Mouse (Mus musculus) ES-E14 (cell line): ENCODE results near the gene Uba7. TPM values are rescaled to one million over a fixed set of nuclear protein-coding genes. Genes with fewer than 3 reads are reported as not detected.

Experiments used
- DNase-seq: peaks from one replicate; pipeline ENCODE4 v3.0.0-alpha.2; 2013; ENCODE audit warnings: low read depth, low spot score
- H3K27ac ChIP-seq: 2 replicates; pipeline ENCODE4 v1.5.1; 2012; ENCODE audit warnings: low read depth, mild to moderate bottlenecking, low read length, moderate library complexity, mixed read lengths; ENCODE audit not compliant: poor library complexity, insufficient read depth, severe bottlenecking
- H3K36me3 ChIP-seq: 2 replicates; pipeline ENCODE4 v1.6.1; 2012; ENCODE audit warnings: mild to moderate bottlenecking, low read length, moderate library complexity, mixed read lengths; ENCODE audit not compliant: control insufficient read depth, poor library complexity, insufficient read depth, severe bottlenecking
- H3K4me1 ChIP-seq, 2 experiments: fragments of 150-350 bp in 1 of 2; sonication (generic) in 1 of 2; 2 replicates each; pipeline ENCODE4 v1.6.1; 2012; ENCODE audit warnings: low read length in 2 of 2, mild to moderate bottlenecking in 1 of 2, mixed read lengths in 1 of 2; ENCODE audit not compliant: control insufficient read depth in 2 of 2, insufficient read depth in 2 of 2, poor library complexity in 1 of 2
- H3K4me3 ChIP-seq, 2 experiments: fragments of 150-350 bp in 1 of 2; sonication (generic) in 1 of 2; 2 replicates each; pipeline ENCODE4 v1.5.1; 2012; ENCODE audit warnings: low read length in 2 of 2, low read depth in 1 of 2, mild to moderate bottlenecking in 1 of 2, mixed read lengths in 1 of 2; ENCODE audit not compliant: insufficient read depth in 1 of 2, poor library complexity in 1 of 2, severe bottlenecking in 1 of 2
- H3K9ac ChIP-seq: 2 replicates; pipeline ENCODE4 v1.6.1; 2012; ENCODE audit warnings: low read depth, mild to moderate bottlenecking, low read length, mixed read lengths; ENCODE audit not compliant: poor library complexity, insufficient read depth, severe bottlenecking
- H3K9me3 ChIP-seq: fragments of 150-350 bp; sonication (generic); 2 replicates; pipeline ENCODE4 v1.6.1; 2012; ENCODE audit warnings: low read depth, mild to moderate bottlenecking, low read length; ENCODE audit not compliant: control insufficient read depth, insufficient read depth
- CHD2 ChIP-seq: IDR thresholded peaks from 2 replicates; pipeline ENCODE4 v1.6.1; 2014; ENCODE audit warnings: mild to moderate bottlenecking, low read depth, low read length, inconsistent platforms
- HCFC1 ChIP-seq: IDR thresholded peaks from 2 replicates; pipeline ENCODE4 v1.6.1; 2012; ENCODE audit warnings: low read length, inconsistent platforms, borderline replicate concordance; ENCODE audit not compliant: insufficient read depth
- MAFK ChIP-seq: IDR thresholded peaks from 2 replicates; pipeline ENCODE4 v1.6.1; 2014; ENCODE audit warnings: mild to moderate bottlenecking, low read depth, low read length, inconsistent platforms; ENCODE audit not compliant: insufficient read depth
- ZC3H11A ChIP-seq: IDR thresholded peaks from 2 replicates; pipeline ENCODE4 v1.6.1; 2012; ENCODE audit warnings: low read depth, mild to moderate bottlenecking, inconsistent platforms, low read length, borderline replicate concordance
- ZNF384 ChIP-seq: IDR thresholded peaks from 2 replicates; pipeline ENCODE4 v1.6.1; 2012; ENCODE audit warnings: low read depth, low read length, inconsistent platforms
- in situ Hi-C, 2 experiments: fragments of 600-800 bp; cut with MboI; formaldehyde crosslinking; loops; one replicate each; pipeline ENCODE4 v1.15.1; 2025; ENCODE audit warnings: low sequenced_read_pairs in 2 of 2, inconsistent platforms in 1 of 2; ENCODE audit not compliant: unreplicated experiment in 2 of 2
- total RNA-seq: library from RNA; depleted of rRNA; stranded (reverse); fragments of 300-350 nt; gene quantifications from 2 replicates; pipeline ENCODE4 v1.2.3, GENCODE M21; 2012

Uba7 gene
- total RNA-seq, 1 experiment: 1.0 TPM

- TF ChIP-seq MAFK (no peak), CHD2 (peak; percentile 87)
- Histone ChIP-seq H3K9me3 (no peaks in the 10 kb centered on the region), H3K4me3 (peak within 1 kb of the TSS; percentile 87 to 93), H3K4me1 (0 out of 4 replicates have a peak, but pooled peaks cover 0 to 3% of the 10 kb centered on the region in 2 experiments), H3K27ac (peak within 1 kb of the TSS; percentile 79), H3K9ac (peak within 1 kb of the TSS; percentile 92), H3K36me3 (no peaks in the 10 kb centered on the region)
- DNase-seq: peak; percentile 100
- in situ Hi-C loops: no loop called here
Observed at GRCm38 (mm10) chr9:108001922-108002770, 26.8 kb downstream of the Uba7 start, which contains the start of gene Ip6k1. Ip6k1 (plus strand) TSS chr9:108002501.

GRCm38 (mm10) chr9:108002778-108003530 is 27.6 kb downstream of the Uba7 start:
- H3K27ac ChIP-seq: no peak overlapping the region

GRCm38 (mm10) chr9:108003531-108003890 is 28.2 kb downstream of the Uba7 start:
- peak overlapping the region; percentile 92 for H3K9ac ChIP-seq
- peak overlapping the region; percentile 87 to 93 for H3K4me3 ChIP-seq
- no peaks in the 10 kb centered on the region for H3K9me3 ChIP-seq
- TF ChIP-seq HCFC1: no peak
- TF ChIP-seq ZNF384: no peak
- TF ChIP-seq ZC3H11A: no peak
- no peak for TF ChIP-seq CHD2
- TF ChIP-seq MAFK: no peak
- H3K4me1 ChIP-seq: peaks cover 0 to 8% of the 10 kb centered on the region in 2 experiments; a peak in 2 of 4 replicates
- no peak for DNase-seq
- in situ Hi-C loops: no loop called here
- H3K36me3 ChIP-seq: no peaks in the 10 kb centered on the region
- no peak overlapping the region for H3K27ac ChIP-seq

More at GRCm38 (mm10) chr9:108002778-108003530, 27.6 kb downstream of the Uba7 start:
- H3K36me3 ChIP-seq: no peaks in the 10 kb centered on the region
- no peak for TF ChIP-seq HCFC1
- TF ChIP-seq MAFK: no peak
- TF ChIP-seq ZC3H11A: no peak
- TF ChIP-seq ZNF384: no peak
- no peak for TF ChIP-seq CHD2
- DNase-seq: no peak
- no peaks in the 10 kb centered on the region for H3K9me3 ChIP-seq
- H3K4me1 ChIP-seq: peaks cover 0 to 3% of the 10 kb centered on the region in 2 experiments; a peak in 2 of 4 replicates
- in situ Hi-C loops: no loop called here
- H3K4me3 ChIP-seq: peak overlapping the region; percentile 87 to 93
- H3K9ac ChIP-seq: peak overlapping the region; percentile 92

- no peak overlapping the region for H3K27ac ChIP-seq
- no peak for DNase-seq
- H3K36me3 ChIP-seq: no peaks in the 10 kb centered on the region
- in situ Hi-C loops: no loop called here
- H3K4me1 ChIP-seq: peaks cover 2 to 12% of the 10 kb centered on the region in 2 experiments; a peak in 3 of 4 replicates
- H3K4me3 ChIP-seq: no peak overlapping the region
- H3K9me3 ChIP-seq: no peaks in the 10 kb centered on the region
- TF ChIP-seq ZNF384 (no peak), CHD2 (no peak), HCFC1 (no peak), ZC3H11A (no peak), MAFK (no peak)
- H3K9ac ChIP-seq: no peak overlapping the region
Observed at GRCm38 (mm10) chr9:108008041-108008440, 32.7 kb downstream of the Uba7 start.
